ENCODE assay signal across 18 mouse cellular contexts in the genomic region with DNA sequence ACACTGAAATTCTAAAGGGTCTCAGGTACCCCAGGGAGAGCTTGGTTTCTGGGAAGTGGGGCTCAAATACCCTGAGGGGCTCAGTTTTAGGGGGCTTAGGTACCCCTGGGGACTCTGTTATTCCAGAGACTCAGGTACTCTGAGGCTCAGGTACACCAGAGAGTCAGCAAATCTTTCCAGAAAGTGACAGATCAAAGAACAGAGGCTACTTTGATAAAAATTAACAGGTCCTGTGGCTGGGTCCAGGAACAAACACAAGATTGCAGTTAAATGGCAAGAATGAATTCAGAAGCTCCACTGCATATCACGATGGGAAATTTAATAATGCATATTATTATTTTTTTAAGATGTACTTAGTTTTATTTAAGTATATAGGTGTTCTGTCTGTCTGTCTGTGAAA.
DNase-seq lines count a peak whose midpoint lies in the region; TF ChIP-seq lines count a peak whose summit lies in the region.
"Had no signal": no experiment of that assay in that cellular context is flagged by ENCODE, and none has a peak within 500 bp of the region (broad histone marks: within the 10 kb centered on the region; RNA-seq: fewer than 3 reads in every experiment).

No protein-coding gene starts in this region.

- peak; percentile 52 for DNase-seq in heart, adult 11 months
- no peak for DNase-seq in heart, adult 8-10 months (ENCODE audit: low spot score)
- DNase-seq in kidney, adult 18-20 months, result peak; percentile 18
- DNase-seq in kidney, postnatal 10 days, result no peak
- DNase-seq in layer of hippocampus, adult 2 months (ENCODE audit: low spot score in 2 of 2), result no peak
- no peak for DNase-seq in layer of hippocampus, adult 18-20 months (ENCODE audit: low spot score in 2 of 2)
- peak; percentile 20 for DNase-seq in yolk sac, embryonic 10.5 days (ENCODE audit: low spot score)
- DNase-seq: adrenal gland, adult 8-10 months; adrenal gland, postnatal 36 days; B cell, adult 2 months; cerebellum, adult 2 months; cerebellum, postnatal 10 days; forebrain, postnatal 0 days; gastrocnemius, postnatal 14 days; heart, postnatal 14 days had no signal

- no peak for TF ChIP-seq CTCF in layer of hippocampus, adult 2 months (conservative IDR thresholded peaks at IDR 0.05)

- H3K27ac ChIP-seq in layer of hippocampus, adult 2 months, result peak overlapping the region; percentile 65; the same call in 1 of the 2 replicates
- H3K27ac ChIP-seq: embryonic facial prominence, embryonic 10.5 days; forebrain, embryonic 13.5 days; heart, embryonic 15.5 days had no signal

- H3K4me3 ChIP-seq in layer of hippocampus, adult 2 months, result no peak overlapping the region
- H3K4me3 ChIP-seq: embryonic facial prominence, embryonic 10.5 days; forebrain, embryonic 13.5 days; heart, embryonic 15.5 days had no signal

Comparison
In these comparisons a context has a peak if more than half of its experiments do, and no peak if none do; other contexts are left out.
1. DNase-seq: peak in heart, adult 11 months (single experiment), kidney, adult 18-20 months (single experiment) and yolk sac, embryonic 10.5 days (single experiment); none in heart, adult 8-10 months (single experiment), kidney, postnatal 10 days (single experiment), layer of hippocampus, adult 2 months (0 of 2) and layer of hippocampus, adult 18-20 months (0 of 2).